Mouse (Mus musculus) forebrain, embryonic 15.5 days (tissue): ENCODE measurements at regions not wholly inside any gene's neighbourhood (a gene's known extent, or its start where the extent isn't known, plus 50 kb on each side); places are given as distances from the start of the nearest gene placed in this dataset.

Experiments
- ATAC-seq: fragments of 200-750 bp; cut with Nextera tagmentation; replicated peaks from 2 replicates; pipeline ENCODE4 v1.8.0; 2017; ENCODE audit warnings: mild to moderate bottlenecking, moderate TSS enrichment, moderate library complexity
- H3K27ac ChIP-seq: fragments of 300-500 bp; sonication (generic); replicated peaks from 2 replicates; pipeline ENCODE4 v1.5.1; 2015; ENCODE audit warnings: mild to moderate bottlenecking, inconsistent platforms
- H3K27me3 ChIP-seq: fragments of 300-500 bp; sonication (generic); 2 replicates; pipeline ENCODE4 v1.6.1; 2015; ENCODE audit warnings: inconsistent platforms
- H3K36me3 ChIP-seq: fragments of 300-500 bp; sonication (generic); 2 replicates; pipeline ENCODE4 v1.6.1; 2015; ENCODE audit warnings: mild to moderate bottlenecking, inconsistent platforms
- H3K4me1 ChIP-seq: fragments of 300-500 bp; sonication (generic); 2 replicates; pipeline ENCODE4 v1.6.1; 2015; ENCODE audit warnings: inconsistent platforms
- H3K4me2 ChIP-seq: fragments of 300-500 bp; sonication (generic); replicated peaks from 2 replicates; pipeline ENCODE4 v1.6.1; 2015; ENCODE audit warnings: mild to moderate bottlenecking, inconsistent platforms
- H3K4me3 ChIP-seq: fragments of 300-500 bp; sonication (generic); 2 replicates; pipeline ENCODE4 v1.5.1; 2015; ENCODE audit warnings: mild to moderate bottlenecking, inconsistent platforms
- H3K9ac ChIP-seq: fragments of 300-500 bp; sonication (generic); replicated peaks from 2 replicates; pipeline ENCODE4 v1.6.1; 2015; ENCODE audit warnings: mild to moderate bottlenecking, inconsistent platforms
- H3K9me3 ChIP-seq: fragments of 300-500 bp; sonication (generic); 2 replicates; pipeline ENCODE4 v1.6.1; 2016; ENCODE audit warnings: inconsistent platforms
- WGBS: fragments of 180-500 bp; shearing (Covaris S2); methylation state at CpG from one replicate; pipeline ENCODE4 v1.1.7; 2015; ENCODE audit warnings: mixed read lengths; 5-methylcytosine and 5-hydroxymethylcytosine counted together

GRCm38 (mm10) chr10:95622879-95623517 lies 50.3 kb downstream of the Anapc15-ps start:
- Histone ChIP-seq H3K27me3 (no peaks in the 10 kb centered on the region), H3K27ac (no peak overlapping the region), H3K4me1 (peaks cover 25% of the 10 kb centered on the region), H3K36me3 (no peaks in the 10 kb centered on the region), H3K4me3 (no peak overlapping the region), H3K4me2 (no peak overlapping the region), H3K9ac (no peak overlapping the region), H3K9me3 (no peaks in the 10 kb centered on the region)
- 18% methylated on average over 2 of the region's 2 CpGs for WGBS
- ATAC-seq, result no peak

- H3K4me3 ChIP-seq, result no peak overlapping the region
- H3K9ac ChIP-seq, result no peak overlapping the region
- H3K4me1 ChIP-seq, result peaks cover 25% of the 10 kb centered on the region
- H3K9me3 ChIP-seq, result no peaks in the 10 kb centered on the region
- no peaks in the 10 kb centered on the region for H3K27me3 ChIP-seq
- H3K4me2 ChIP-seq, result no peak overlapping the region
- ATAC-seq, result no peak
- no peaks in the 10 kb centered on the region for H3K36me3 ChIP-seq
- H3K27ac ChIP-seq, result peak overlapping the region; percentile 84; the same call in 1 of the 2 replicates
- 66% methylated on average over 3 of the region's 3 CpGs for WGBS
These were observed 52.5 kb downstream of the Anapc15-ps start for GRCm38 (mm10) chr10:95620796-95621195.

- Histone ChIP-seq H3K27ac (peak overlapping the region; percentile 84), H3K9ac (no peak overlapping the region), H3K4me2 (peak overlapping the region; percentile 22), H3K9me3 (no peaks in the 10 kb centered on the region), H3K4me3 (no peak overlapping the region), H3K36me3 (no peaks in the 10 kb centered on the region), H3K4me1 (peaks cover 25% of the 10 kb centered on the region), H3K27me3 (no peaks in the 10 kb centered on the region)
- 3% methylated on average over 10 of the region's 10 CpGs for WGBS
- peak; percentile 84 for ATAC-seq
These were observed 53.6 kb downstream of the Anapc15-ps start for GRCm38 (mm10) chr10:95619601-95620000.

GRCm38 (mm10) chr10:95618451-95619079 lies 54.6 kb upstream of the Nudt4 start:
- no peaks in the 10 kb centered on the region for H3K9me3 ChIP-seq
- H3K9ac ChIP-seq, result no peak overlapping the region
- H3K27ac ChIP-seq, result peak overlapping the region; percentile 66
- peak; percentile 76 for ATAC-seq
- no peaks in the 10 kb centered on the region for H3K36me3 ChIP-seq
- no peak overlapping the region for H3K4me3 ChIP-seq
- H3K27me3 ChIP-seq, result no peaks in the 10 kb centered on the region
- H3K4me2 ChIP-seq, result no peak overlapping the region; the same call in 1 of the 2 replicates
- H3K4me1 ChIP-seq, result peaks cover 25% of the 10 kb centered on the region
- 15% methylated on average over 9 of the region's 9 CpGs for WGBS

GRCm38 (mm10) chr10:95616821-95617220 lies 52.9 kb upstream of the Nudt4 start:
- Histone ChIP-seq H3K36me3 (no peaks in the 10 kb centered on the region), H3K4me2 (no peak overlapping the region), H3K27me3 (no peaks in the 10 kb centered on the region), H3K4me1 (peaks cover 25% of the 10 kb centered on the region), H3K27ac (no peak overlapping the region), H3K4me3 (no peak overlapping the region), H3K9ac (no peak overlapping the region), H3K9me3 (no peaks in the 10 kb centered on the region)
- ATAC-seq, result no peak
- WGBS, result 62% methylated on average over 5 of the region's 5 CpGs

GRCm38 (mm10) chr10:95615849-95616650 lies 52.1 kb upstream of the Nudt4 start:
- ATAC-seq, result no peak
- 67% methylated on average over 25 of the region's 25 CpGs for whole genome bisulfite sequencing

More at GRCm38 (mm10) chr10:95615849-95616650, 52.1 kb upstream of the Nudt4 start:
- no peak overlapping the region for H3K4me3 ChIP-seq
- H3K27ac ChIP-seq, result 0 out of 2 replicates have a peak overlapping the region, but pooled peaks have one; percentile 31
- H3K9me3 ChIP-seq, result no peaks in the 10 kb centered on the region
- H3K27me3 ChIP-seq, result no peaks in the 10 kb centered on the region
- H3K9ac ChIP-seq, result no peak overlapping the region
- H3K4me1 ChIP-seq, result peaks cover 25% of the 10 kb centered on the region
- no peaks in the 10 kb centered on the region for H3K36me3 ChIP-seq
- H3K4me2 ChIP-seq, result no peak overlapping the region
